Mouse (Mus musculus) neural tube, embryonic 11.5 days (tissue): ENCODE results near the gene Ccdc61. TPM values are rescaled to one million over a fixed set of nuclear protein-coding genes. Genes with fewer than 3 reads are reported as not detected.

Experiments used
- ATAC-seq: fragments of 200-750 bp; cut with Nextera tagmentation; 2 replicates; pipeline ENCODE4 v1.8.0; 2017; ENCODE audit warnings: moderate number of reproducible peaks, mild to moderate bottlenecking, moderate TSS enrichment, moderate library complexity; ENCODE audit not compliant: insufficient read depth, low FRiP score, low TSS enrichment
- DNase-seq: peaks from one replicate; pipeline ENCODE4 v3.0.0-alpha.2; 2015; ENCODE audit warnings: low spot score
- H3K27ac ChIP-seq: fragments of 300-500 bp; sonication (generic); 2 replicates; pipeline ENCODE4 v1.5.1; 2014; ENCODE audit warnings: low read depth, mild to moderate bottlenecking, low read length
- H3K27me3 ChIP-seq: fragments of 300-500 bp; sonication (generic); 2 replicates; pipeline ENCODE4 v1.6.1; 2014; ENCODE audit warnings: mild to moderate bottlenecking, low read length, mixed read lengths; ENCODE audit not compliant: control insufficient read depth, insufficient read depth
- H3K36me3 ChIP-seq: fragments of 300-500 bp; sonication (generic); 2 replicates; pipeline ENCODE4 v1.6.1; 2014; ENCODE audit warnings: mild to moderate bottlenecking, low read length, moderate library complexity, mixed read lengths; ENCODE audit not compliant: control insufficient read depth, insufficient read depth
- H3K4me1 ChIP-seq: fragments of 300-500 bp; sonication (generic); 2 replicates; pipeline ENCODE4 v1.6.1; 2014; ENCODE audit warnings: low read length, mixed read lengths; ENCODE audit not compliant: control insufficient read depth, insufficient read depth
- H3K4me2 ChIP-seq: fragments of 300-500 bp; sonication (generic); 2 replicates; pipeline ENCODE4 v1.6.1; 2014; ENCODE audit warnings: low read depth, mild to moderate bottlenecking, moderate library complexity
- H3K4me3 ChIP-seq: fragments of 300-500 bp; sonication (generic); 2 replicates; pipeline ENCODE4 v1.5.1; 2014; ENCODE audit warnings: low read depth, low read length
- H3K9ac ChIP-seq: fragments of 300-500 bp; sonication (generic); 2 replicates; pipeline ENCODE4 v1.6.1; 2014; ENCODE audit warnings: mild to moderate bottlenecking, low read length
- H3K9me3 ChIP-seq: fragments of 300-500 bp; sonication (generic); 2 replicates; pipeline ENCODE4 v1.6.1; 2016; ENCODE audit warnings: low read length; ENCODE audit not compliant: control insufficient read depth
- WGBS: fragments of 180-500 bp; shearing (Covaris S2); extraction: QIAGEN DNeasy Blood & Tissue Kit; methylation state at CpG from one replicate; pipeline ENCODE4 v1.1.7; 2014; 5-methylcytosine and 5-hydroxymethylcytosine counted together
- polyA plus RNA-seq: library from polyadenylated mRNA; unstranded; fragments of >200 nt; fragmentation: Nextera tagmentation; extraction: Ambion mirVana; gene quantifications from 2 replicates; pipeline ENCODE4 v1.2.1, GENCODE M21; 2014

Ccdc61 gene
- polyA plus RNA-seq, 1 experiment from 2014 or later = 25.5 TPM

GRCm38 (mm10) chr7:18923267-18923666 is 13.1 kb upstream of the Ccdc61 start:
- whole genome bisulfite sequencing = 73% methylated on average over 11 of the region's 11 CpGs
- no peaks in the 10 kb centered on the region for H3K9me3 ChIP-seq
- peak overlapping the region; percentile 88 for H3K27ac ChIP-seq
- H3K27me3 ChIP-seq = no peaks in the 10 kb centered on the region
- H3K9ac ChIP-seq = no peak overlapping the region
- no peaks in the 10 kb centered on the region for H3K36me3 ChIP-seq
- H3K4me2 ChIP-seq = peak overlapping the region; percentile 14; the same call in 1 of the 2 replicates
- DNase-seq (no peak), ATAC-seq (no peak)
- H3K4me1 ChIP-seq = peaks cover 32% of the 10 kb centered on the region
- no peak overlapping the region for H3K4me3 ChIP-seq

DNA sequence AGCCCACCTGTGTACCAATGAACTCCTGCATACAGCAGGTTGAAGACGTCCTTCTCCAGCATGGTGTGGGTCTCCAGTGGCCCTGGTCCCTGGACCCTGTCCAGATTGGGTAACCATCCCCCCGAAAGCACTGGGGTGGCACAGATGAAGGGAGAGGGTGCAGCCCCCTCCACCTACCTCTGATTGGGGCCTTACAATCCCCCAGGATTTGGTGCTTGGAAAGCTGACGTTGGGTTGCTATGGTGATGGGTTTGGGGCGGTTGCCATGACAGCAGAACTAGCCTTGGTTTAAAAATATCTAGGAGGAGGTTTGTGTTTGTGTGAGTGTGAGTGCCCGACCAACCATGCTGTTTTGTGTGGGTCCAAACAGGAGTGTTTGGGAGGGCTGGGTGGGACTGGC is 12.6 kb upstream of the Ccdc61 start:
- Histone ChIP-seq H3K36me3 (no peaks in the 10 kb centered on the region), H3K27me3 (no peaks in the 10 kb centered on the region), H3K4me3 (no peak overlapping the region), H3K4me1 (peaks cover 32% of the 10 kb centered on the region), H3K27ac (peak overlapping the region; percentile 88), H3K9ac (no peak overlapping the region), H3K4me2 (peak overlapping the region; percentile 14; the same call in 1 of the 2 replicates), H3K9me3 (no peaks in the 10 kb centered on the region)
- 31% methylated on average over 5 of the region's 5 CpGs for WGBS
- peak; percentile 53 for DNase-seq
- ATAC-seq = no peak

DNA sequence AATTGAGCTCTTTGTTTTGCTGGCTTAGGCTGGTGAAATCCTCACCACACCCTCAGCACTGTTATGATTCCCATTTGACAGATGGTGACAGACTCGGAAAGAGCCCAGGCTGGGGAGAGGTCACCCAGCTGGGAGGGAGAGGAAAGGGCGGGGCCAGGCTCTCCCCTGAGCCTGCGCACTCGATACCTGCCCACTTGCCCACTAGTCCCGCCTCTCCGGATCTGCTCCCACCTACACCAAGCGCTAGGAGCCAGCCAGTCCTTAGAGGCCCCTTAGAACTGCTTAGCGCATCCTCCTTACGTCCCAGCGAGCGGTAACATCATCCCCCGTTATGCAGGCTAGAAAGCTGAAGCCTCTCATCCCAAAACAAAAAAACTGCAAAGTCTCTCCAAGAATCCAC is 10.9 kb upstream of the Ccdc61 start:
- Histone ChIP-seq H3K36me3 (no peaks in the 10 kb centered on the region), H3K4me3 (no peak overlapping the region), H3K27me3 (no peaks in the 10 kb centered on the region), H3K27ac (0 out of 2 replicates have a peak overlapping the region, but pooled peaks have one; percentile 5), H3K4me1 (peaks cover 29% of the 10 kb centered on the region), H3K9me3 (no peaks in the 10 kb centered on the region), H3K9ac (no peak overlapping the region), H3K4me2 (0 out of 2 replicates have a peak overlapping the region, but pooled peaks have one; percentile 4)
- WGBS = 1% methylated on average over 12 of the region's 12 CpGs
- DNase-seq (peak; percentile 65), ATAC-seq (peak; percentile 17; the same call in 1 of the 2 replicates)

DNA sequence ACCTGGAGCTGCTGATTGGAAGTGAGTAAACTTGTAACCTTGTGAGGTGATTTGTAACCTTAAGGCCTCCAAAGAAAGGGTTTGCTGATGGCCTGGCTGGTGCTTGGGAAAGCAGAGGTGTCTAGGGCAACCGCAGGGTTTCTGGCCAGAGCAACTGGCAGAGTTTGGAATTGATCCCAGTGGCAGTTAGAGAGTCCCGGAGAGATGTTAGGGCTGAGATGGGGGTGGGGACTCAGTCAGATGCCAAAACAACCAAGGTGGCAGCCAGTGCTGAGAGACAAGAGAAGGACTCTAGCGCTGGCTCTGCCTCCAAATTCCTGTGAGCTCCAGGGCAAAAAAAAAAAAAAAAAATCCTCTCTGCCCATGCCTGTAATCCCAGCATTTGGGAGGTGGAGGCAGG is 7.7 kb upstream of the Ccdc61 start:
- H3K36me3 ChIP-seq = no peaks in the 10 kb centered on the region
- DNase-seq = no peak
- WGBS = 64% methylated on average over 3 of the region's 3 CpGs

DNA sequence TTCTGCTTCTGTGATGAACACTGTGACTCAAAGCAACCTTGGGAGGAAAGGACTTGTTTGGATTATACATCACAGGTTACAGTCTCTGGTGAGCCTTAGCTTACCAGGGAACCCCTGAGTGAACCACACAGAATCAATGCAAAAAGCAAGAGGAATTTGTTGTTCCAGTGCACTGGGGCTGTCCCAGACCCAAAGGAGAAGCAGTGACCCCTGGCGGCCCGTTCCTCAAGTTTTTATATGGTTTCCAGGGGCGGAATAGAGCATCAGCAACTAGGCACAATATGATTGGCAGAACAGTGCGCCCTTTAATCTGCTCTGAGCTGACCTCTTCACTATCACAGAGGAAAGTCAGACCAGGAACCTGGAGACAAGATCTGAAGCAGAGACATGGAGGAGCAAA is 6.0 kb upstream of the Ccdc61 start:
- no peaks in the 10 kb centered on the region for H3K27me3 ChIP-seq
- H3K9me3 ChIP-seq = no peaks in the 10 kb centered on the region
- H3K36me3 ChIP-seq = no peaks in the 10 kb centered on the region
- no peak overlapping the region for H3K9ac ChIP-seq
- H3K4me2 ChIP-seq = no peak overlapping the region
- H3K27ac ChIP-seq = no peak overlapping the region
- DNase-seq (no peak), ATAC-seq (no peak)
- WGBS = 70% methylated on average over 4 of the region's 4 CpGs
- peaks cover 1% of the 10 kb centered on the region; the same call in 1 of the 2 replicates for H3K4me1 ChIP-seq
- H3K4me3 ChIP-seq = no peak overlapping the region

More for the DNA sequence above, 7.7 kb upstream of the Ccdc61 start:
- Histone ChIP-seq H3K27ac (no peak overlapping the region), H3K4me1 (peaks cover 10% of the 10 kb centered on the region), H3K9ac (no peak overlapping the region), H3K4me2 (no peak overlapping the region), H3K9me3 (no peaks in the 10 kb centered on the region), H3K27me3 (no peaks in the 10 kb centered on the region), H3K4me3 (no peak overlapping the region)
- ATAC-seq = no peak

GRCm38 (mm10) chr7:18909797-18910196 is 418 bp downstream of the Ccdc61 start:
- peak overlapping the region; percentile 46 for H3K9ac ChIP-seq
- H3K27ac ChIP-seq = no peak overlapping the region
- no peaks in the 10 kb centered on the region for H3K9me3 ChIP-seq
- ATAC-seq = peak; percentile 14; the same call in 1 of the 2 replicates
- peak overlapping the region; percentile 60 for H3K4me3 ChIP-seq
- H3K4me2 ChIP-seq = peak overlapping the region; percentile 60
- DNase-seq = no peak
- H3K27me3 ChIP-seq = no peaks in the 10 kb centered on the region
- H3K36me3 ChIP-seq = 0 out of 2 replicates have a peak, but pooled peaks cover 2% of the 10 kb centered on the region
- 7% methylated on average over 17 of the region's 17 CpGs for WGBS
- H3K4me1 ChIP-seq = peaks cover 13% of the 10 kb centered on the region

- ATAC-seq (no peak), DNase-seq (no peak)
- Histone ChIP-seq H3K27ac (no peak overlapping the region), H3K27me3 (no peaks in the 10 kb centered on the region), H3K36me3 (peaks cover 2% of the 10 kb centered on the region; the same call in 1 of the 2 replicates), H3K4me1 (peaks cover 9% of the 10 kb centered on the region; the same call in 1 of the 2 replicates), H3K4me3 (no peak overlapping the region), H3K9ac (no peak overlapping the region), H3K9me3 (no peaks in the 10 kb centered on the region), H3K4me2 (no peak overlapping the region)
- WGBS = 76% methylated on average over 3 of the region's 3 CpGs
Measured at GRCm38 (mm10) chr7:18904971-18905370, 5.2 kb downstream of the Ccdc61 start.

DNA sequence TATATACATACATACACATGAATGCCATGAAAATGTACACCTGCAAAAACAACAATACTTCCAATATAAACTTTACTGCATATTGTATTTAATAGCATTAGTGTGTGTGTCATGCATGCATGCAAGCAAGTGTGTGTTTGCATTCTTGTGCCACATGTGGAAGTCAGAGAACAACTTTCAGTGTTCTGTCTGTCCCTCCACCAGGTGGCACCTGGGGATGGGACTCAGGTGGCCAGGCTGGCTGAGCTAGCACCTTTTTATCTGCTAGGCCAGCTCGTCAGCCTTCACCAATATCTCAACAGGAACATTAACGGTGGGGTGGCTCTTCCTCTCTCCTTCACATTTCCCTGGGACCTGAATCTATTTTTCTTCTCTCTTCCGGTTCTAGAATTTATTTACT is 7.7 kb downstream of the Ccdc61 start:
- Histone ChIP-seq H3K36me3 (peaks cover 2% of the 10 kb centered on the region; the same call in 1 of the 2 replicates), H3K27ac (no peak overlapping the region), H3K9me3 (no peaks in the 10 kb centered on the region), H3K9ac (no peak overlapping the region), H3K4me3 (no peak overlapping the region), H3K27me3 (no peaks in the 10 kb centered on the region), H3K4me1 (no peaks in the 10 kb centered on the region), H3K4me2 (no peak overlapping the region)
- 79% methylated on average over 3 of the region's 3 CpGs for WGBS
- no peak for ATAC-seq
- DNase-seq = no peak

GRCm38 (mm10) chr7:18900513-18900912 is 9.7 kb downstream of the Ccdc61 start:
- H3K4me3 ChIP-seq = no peak overlapping the region
- H3K36me3 ChIP-seq = no peaks in the 10 kb centered on the region; the same call in 1 of the 2 replicates
- H3K27ac ChIP-seq = no peak overlapping the region
- H3K4me2 ChIP-seq = no peak overlapping the region
- H3K9me3 ChIP-seq = no peaks in the 10 kb centered on the region
- WGBS = 93% methylated on average over 2 of the region's 2 CpGs
- DNase-seq (no peak), ATAC-seq (no peak)
- H3K4me1 ChIP-seq = no peaks in the 10 kb centered on the region
- no peaks in the 10 kb centered on the region for H3K27me3 ChIP-seq
- no peak overlapping the region for H3K9ac ChIP-seq
